Mouse (Mus musculus): ENCODE data around the gene Cacnb4. TPM values are rescaled to one million over a fixed set of nuclear protein-coding genes. Genes with fewer than 3 reads are reported as not detected.

Gene Cacnb4
- polyA plus RNA-seq, 1 experiment, result 0.01 TPM

DNA sequence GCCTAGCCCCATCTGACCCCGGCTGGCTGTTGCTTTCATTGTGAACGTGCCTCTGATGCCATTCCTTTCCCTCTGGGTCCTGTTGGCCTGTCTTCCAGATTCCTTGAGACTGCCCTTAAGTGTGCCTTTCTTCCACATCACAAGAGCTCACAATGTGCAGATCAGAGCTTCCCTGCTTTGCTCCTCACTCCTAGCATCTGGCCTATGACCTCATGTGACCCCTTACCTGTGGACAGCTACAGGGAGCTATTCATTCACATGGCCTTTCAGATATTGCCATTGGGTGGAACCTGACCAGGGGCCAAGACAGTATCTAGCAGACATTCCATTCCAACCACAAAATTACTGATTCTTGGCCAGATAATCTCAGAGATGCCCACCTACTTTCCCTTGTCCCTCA is 171.5 kb downstream of the Cacnb4 start:
- Histone ChIP-seq H3K79me2 (ENCODE audit: control insufficient read depth, insufficient read depth) (no peaks in the 10 kb centered on the region), H3K27me3 (ENCODE audit: control insufficient read depth, insufficient read depth, insufficient read length) (peaks cover 10% of the 10 kb centered on the region), H3K4me2 (ENCODE audit: low read depth) (no peak overlapping the region), H3K36me3 (ENCODE audit: control insufficient read depth, insufficient read depth) (no peaks in the 10 kb centered on the region), H3K4me3 (no peak overlapping the region), H3ac (ENCODE audit: control insufficient read depth, insufficient read length) (no peak overlapping the region)
- TF ChIP-seq USF1 (IDR thresholded peaks at IDR 0.05; ENCODE audit: low read depth), result no peak
- no peak for TF ChIP-seq E2F4 (IDR thresholded peaks at IDR 0.05; ENCODE audit: insufficient read depth)
- TF ChIP-seq SRF (IDR thresholded peaks at IDR 0.05; ENCODE audit: control insufficient read depth, insufficient read length, low read depth), result no peak
- no peak for TF ChIP-seq CEBPB (IDR thresholded peaks at IDR 0.05; ENCODE audit: insufficient read depth, poor library complexity, severe bottlenecking)
- TF ChIP-seq TCF3 (IDR thresholded peaks at IDR 0.05; ENCODE audit: insufficient read length, low read depth), result no peak
- TF ChIP-seq MAX (IDR thresholded peaks at IDR 0.05; ENCODE audit: low read depth), result no peak
- TF ChIP-seq MYOG (IDR thresholded peaks at IDR 0.05; ENCODE audit: control insufficient read depth in 1 of 3, insufficient read depth in 1 of 3, insufficient read length in 2 of 3, low read depth in 2 of 3), result no peak
- no peak for TF ChIP-seq MYOD1 (IDR thresholded peaks at IDR 0.05; ENCODE audit: control insufficient read depth in 1 of 3, insufficient read length in 2 of 3, low read depth in 2 of 3)
- no peak for TF ChIP-seq REST (IDR thresholded peaks at IDR 0.05; ENCODE audit: insufficient read depth, insufficient read length)
- no peak for TF ChIP-seq TCF12 (IDR thresholded peaks at IDR 0.05; ENCODE audit: insufficient read depth, poor library complexity, severe bottlenecking)

DNA sequence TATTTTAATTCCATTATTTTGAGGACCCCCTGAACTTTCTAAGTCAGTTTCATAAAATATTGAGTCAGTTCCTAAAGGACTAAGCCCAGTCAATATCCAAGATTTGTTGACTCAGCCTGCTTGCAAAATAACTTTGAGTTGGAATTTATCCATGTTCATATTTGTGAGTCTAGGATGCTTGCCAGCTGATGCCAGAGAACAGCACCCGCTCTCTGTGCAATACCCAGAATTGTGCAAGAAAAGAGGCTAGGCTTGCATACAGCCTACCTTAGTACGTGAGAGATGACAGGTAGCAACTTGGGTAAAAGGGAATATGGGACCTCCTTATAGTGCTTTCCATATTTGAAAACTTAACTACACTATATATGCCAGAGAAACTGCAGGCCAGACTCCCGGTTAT is 171.9 kb downstream of the Cacnb4 start:
- no peak overlapping the region for H3ac ChIP-seq (ENCODE audit: control insufficient read depth, insufficient read length)
- H3K4me3 ChIP-seq, result no peak overlapping the region
- H3K27me3 ChIP-seq (ENCODE audit: control insufficient read depth, insufficient read depth, insufficient read length), result peaks cover 11% of the 10 kb centered on the region
- no peaks in the 10 kb centered on the region for H3K36me3 ChIP-seq (ENCODE audit: control insufficient read depth, insufficient read depth)
- no peak overlapping the region for H3K4me2 ChIP-seq (ENCODE audit: low read depth)
- TF ChIP-seq CEBPB (IDR thresholded peaks at IDR 0.05; ENCODE audit: insufficient read depth, poor library complexity, severe bottlenecking) (no peak), REST (IDR thresholded peaks at IDR 0.05; ENCODE audit: insufficient read depth, insufficient read length) (no peak), E2F4 (IDR thresholded peaks at IDR 0.05; ENCODE audit: insufficient read depth) (no peak), TCF12 (IDR thresholded peaks at IDR 0.05; ENCODE audit: insufficient read depth, poor library complexity, severe bottlenecking) (no peak), MYOD1 (IDR thresholded peaks at IDR 0.05; ENCODE audit: control insufficient read depth in 1 of 3, insufficient read length in 2 of 3, low read depth in 2 of 3) (no peak), TCF3 (IDR thresholded peaks at IDR 0.05; ENCODE audit: insufficient read length, low read depth) (no peak), MYOG (IDR thresholded peaks at IDR 0.05; ENCODE audit: control insufficient read depth in 1 of 3, insufficient read depth in 1 of 3, insufficient read length in 2 of 3, low read depth in 2 of 3) (no peak), USF1 (IDR thresholded peaks at IDR 0.05; ENCODE audit: low read depth) (no peak), MAX (IDR thresholded peaks at IDR 0.05; ENCODE audit: low read depth) (no peak), SRF (IDR thresholded peaks at IDR 0.05; ENCODE audit: control insufficient read depth, insufficient read length, low read depth) (no peak), POLR2A (IDR thresholded peaks at IDR 0.05; ENCODE audit: insufficient read length, low read depth) (no peak), POLR2AphosphoS2 (IDR thresholded peaks at IDR 0.05; ENCODE audit: insufficient read length, low read depth) (no peak)
- H3K79me2 ChIP-seq (ENCODE audit: control insufficient read depth, insufficient read depth), result no peaks in the 10 kb centered on the region

DNA sequence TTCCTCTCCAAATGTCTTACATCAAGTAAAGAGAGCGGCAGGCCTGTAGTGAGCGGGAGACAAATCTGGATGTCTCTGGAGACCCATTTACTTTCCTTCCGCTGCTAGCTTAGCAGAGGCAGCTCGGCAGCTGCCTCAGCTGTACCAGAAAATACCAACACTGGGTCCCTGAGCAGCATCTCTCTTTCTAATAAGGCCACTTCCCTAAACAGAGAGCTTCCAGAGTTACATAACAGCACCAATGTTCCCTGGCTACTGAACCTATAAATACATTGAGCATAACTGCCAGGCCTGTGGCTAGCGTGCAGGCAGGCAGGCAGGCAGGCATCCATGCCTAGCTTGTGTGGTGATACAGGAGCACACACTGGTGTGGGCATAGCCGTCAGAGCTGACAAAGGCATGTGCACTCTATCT is 176.8 kb downstream of the Cacnb4 start:
- no peaks in the 10 kb centered on the region for H3K36me3 ChIP-seq (ENCODE audit: control insufficient read depth, insufficient read depth)
- no peak overlapping the region for H3ac ChIP-seq (ENCODE audit: control insufficient read depth, insufficient read length)
- no peak for TF ChIP-seq POLR2A (IDR thresholded peaks at IDR 0.05; ENCODE audit: insufficient read length, low read depth)
- no peak for TF ChIP-seq POLR2AphosphoS2 (IDR thresholded peaks at IDR 0.05; ENCODE audit: insufficient read length, low read depth)
- TF ChIP-seq MYOG (IDR thresholded peaks at IDR 0.05; ENCODE audit: control insufficient read depth in 1 of 3, insufficient read depth in 1 of 3, insufficient read length in 2 of 3, low read depth in 2 of 3), result no peak
- no peak for TF ChIP-seq MYOD1 (IDR thresholded peaks at IDR 0.05; ENCODE audit: control insufficient read depth in 1 of 3, insufficient read length in 2 of 3, low read depth in 2 of 3)
- TF ChIP-seq SRF (IDR thresholded peaks at IDR 0.05; ENCODE audit: control insufficient read depth, insufficient read length, low read depth), result no peak
- no peak for TF ChIP-seq MAX (IDR thresholded peaks at IDR 0.05; ENCODE audit: low read depth)
- TF ChIP-seq REST (IDR thresholded peaks at IDR 0.05; ENCODE audit: insufficient read depth, insufficient read length), result no peak
- H3K4me3 ChIP-seq, result no peak overlapping the region
- peaks cover 23% of the 10 kb centered on the region for H3K27me3 ChIP-seq (ENCODE audit: control insufficient read depth, insufficient read depth, insufficient read length)
- no peaks in the 10 kb centered on the region for H3K79me2 ChIP-seq (ENCODE audit: control insufficient read depth, insufficient read depth)
- no peak overlapping the region for H3K4me2 ChIP-seq (ENCODE audit: low read depth)

DNA sequence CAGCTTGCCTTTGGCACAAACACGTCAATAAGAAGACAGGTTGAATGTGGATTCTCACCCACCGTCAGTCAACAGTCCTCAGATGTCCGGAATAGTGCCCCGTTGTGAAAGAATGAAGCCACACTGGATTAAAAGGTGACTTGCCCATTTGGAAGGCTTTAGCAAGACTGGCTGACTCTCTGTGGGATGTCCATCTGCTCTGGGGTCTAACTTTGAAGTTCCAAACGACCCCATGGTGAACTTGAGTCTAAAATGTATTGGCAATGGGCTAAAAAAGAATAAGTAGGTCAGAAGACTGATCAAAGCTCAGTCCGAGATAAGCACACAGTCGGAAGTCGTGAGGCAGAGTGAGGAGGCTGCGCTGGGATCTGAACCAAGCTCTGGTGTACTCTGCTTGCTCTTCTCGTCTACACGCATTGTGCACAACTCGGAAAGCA is 177.5 kb downstream of the Cacnb4 start:
- Histone ChIP-seq H3K4me2 (ENCODE audit: low read depth) (no peak overlapping the region), H3K36me3 (ENCODE audit: control insufficient read depth, insufficient read depth) (no peaks in the 10 kb centered on the region), H3K4me3 (no peak overlapping the region), H3K79me2 (ENCODE audit: control insufficient read depth, insufficient read depth) (no peaks in the 10 kb centered on the region), H3K27me3 (ENCODE audit: control insufficient read depth, insufficient read depth, insufficient read length) (peaks cover 23% of the 10 kb centered on the region), H3ac (ENCODE audit: control insufficient read depth, insufficient read length) (no peak overlapping the region)
- TF ChIP-seq E2F4 (IDR thresholded peaks at IDR 0.05; ENCODE audit: insufficient read depth), result no peak
- no peak for TF ChIP-seq POLR2A (IDR thresholded peaks at IDR 0.05; ENCODE audit: insufficient read length, low read depth)
- no peak for TF ChIP-seq SRF (IDR thresholded peaks at IDR 0.05; ENCODE audit: control insufficient read depth, insufficient read length, low read depth)
- no peak for TF ChIP-seq TCF3 (IDR thresholded peaks at IDR 0.05; ENCODE audit: insufficient read length, low read depth)
- TF ChIP-seq USF1 (IDR thresholded peaks at IDR 0.05; ENCODE audit: low read depth), result no peak
- TF ChIP-seq MYOD1 (IDR thresholded peaks at IDR 0.05; ENCODE audit: control insufficient read depth in 1 of 3, insufficient read length in 2 of 3, low read depth in 2 of 3), result no peak
- no peak for TF ChIP-seq MYOG (IDR thresholded peaks at IDR 0.05; ENCODE audit: control insufficient read depth in 1 of 3, insufficient read depth in 1 of 3, insufficient read length in 2 of 3, low read depth in 2 of 3)
- TF ChIP-seq MAX (IDR thresholded peaks at IDR 0.05; ENCODE audit: low read depth), result no peak
- no peak for TF ChIP-seq REST (IDR thresholded peaks at IDR 0.05; ENCODE audit: insufficient read depth, insufficient read length)
- no peak for TF ChIP-seq TCF12 (IDR thresholded peaks at IDR 0.05; ENCODE audit: insufficient read depth, poor library complexity, severe bottlenecking)
- TF ChIP-seq CEBPB (IDR thresholded peaks at IDR 0.05; ENCODE audit: insufficient read depth, poor library complexity, severe bottlenecking), result no peak
- TF ChIP-seq POLR2AphosphoS2 (IDR thresholded peaks at IDR 0.05; ENCODE audit: insufficient read length, low read depth), result no peak

Data from myocyte (in vitro differentiated cells).